Mouse (Mus musculus) ES-Bruce4 (cell line): ENCODE measurements around the gene Pacs2.

ENCODE experiments used
- CTCF ChIP-seq: IDR thresholded peaks from one replicate; pipeline ENCODE4 v1.8.1; 2011; ENCODE audit warnings: low read depth, low read length
- EP300 ChIP-seq: IDR thresholded peaks from 2 replicates; pipeline ENCODE4 v1.6.1; 2011; ENCODE audit warnings: low read depth, low read length; ENCODE audit not compliant: insufficient read depth
- POLR2A ChIP-seq: IDR thresholded peaks from one replicate; pipeline ENCODE4 v1.8.1; 2011; ENCODE audit warnings: low read length; ENCODE audit not compliant: insufficient read depth

GRCm38 (mm10) chr12:113108528-113109283 lies 94.4 kb downstream of the Pacs2 start:
- TF ChIP-seq POLR2A (no peak), CTCF (no peak), EP300 (no peak)
